Mouse (Mus musculus) hindbrain, embryonic 14.5 days (tissue): ENCODE data around the gene Rhcg. TPM values are rescaled to one million over a fixed set of nuclear protein-coding genes. Genes with fewer than 3 reads are reported as not detected.

Source experiments
- ATAC-seq: fragments of 200-750 bp; cut with Nextera tagmentation; 2 replicates; pipeline ENCODE4 v1.8.0; 2017; ENCODE audit warnings: moderate number of reproducible peaks, mild to moderate bottlenecking, moderate TSS enrichment, moderate library complexity; ENCODE audit not compliant: low FRiP score
- DNase-seq: peaks from one replicate; pipeline ENCODE4 v3.0.0-alpha.2; 2015; ENCODE audit warnings: low spot score
- H3K27ac ChIP-seq: fragments of 300-500 bp; sonication (generic); 2 replicates; pipeline ENCODE4 v1.5.1; 2014; ENCODE audit warnings: mild to moderate bottlenecking, moderate library complexity
- H3K27me3 ChIP-seq: fragments of 300-500 bp; sonication (generic); 2 replicates; pipeline ENCODE4 v1.6.1; 2014; ENCODE audit warnings: mild to moderate bottlenecking, low read length, mixed read lengths; ENCODE audit not compliant: control insufficient read depth, insufficient read depth
- H3K36me3 ChIP-seq: fragments of 300-500 bp; sonication (generic); replicated peaks from 2 replicates; pipeline ENCODE4 v1.6.1; 2014; ENCODE audit not compliant: control insufficient read depth, insufficient read depth
- H3K4me1 ChIP-seq: fragments of 300-500 bp; sonication (generic); replicated peaks from 2 replicates; pipeline ENCODE4 v1.6.1; 2014; ENCODE audit warnings: antibody characterized with exemption, low read length, mixed read lengths; ENCODE audit not compliant: control insufficient read depth, insufficient read depth
- H3K4me2 ChIP-seq: fragments of 300-500 bp; sonication (generic); replicated peaks from 2 replicates; pipeline ENCODE4 v1.6.1; 2014; ENCODE audit warnings: mild to moderate bottlenecking, moderate library complexity
- H3K4me3 ChIP-seq: fragments of 300-500 bp; sonication (generic); replicated peaks from 2 replicates; pipeline ENCODE4 v1.5.1; 2014; ENCODE audit warnings: mild to moderate bottlenecking, low read length
- H3K9ac ChIP-seq: fragments of 300-500 bp; sonication (generic); 2 replicates; pipeline ENCODE4 v1.6.1; 2014
- H3K9me3 ChIP-seq: fragments of 300-500 bp; sonication (generic); 2 replicates; pipeline ENCODE4 v1.6.1; 2016; ENCODE audit warnings: low read length; ENCODE audit not compliant: control insufficient read depth
- WGBS: fragments of 180-500 bp; shearing (Covaris S2); extraction: QIAGEN DNeasy Blood & Tissue Kit; methylation state at CpG from one replicate; pipeline ENCODE4 v1.1.7; 2014; 5-methylcytosine and 5-hydroxymethylcytosine counted together
- polyA plus RNA-seq: library from polyadenylated mRNA; unstranded; fragments of >200 nt; fragmentation: Nextera tagmentation; extraction: Ambion mirVana; gene quantifications from 2 replicates; pipeline ENCODE4 v1.2.1, GENCODE M21; 2014

Rhcg gene
- polyA plus RNA-seq, 1 experiment from 2014 or later: 5.0 TPM

GRCm38 (mm10) chr7:79631773-79632348, 14.4 kb upstream of the Rhcg start:
- H3K9me3 ChIP-seq: no peaks in the 10 kb centered on the region
- no peak overlapping the region for H3K4me3 ChIP-seq
- no peak overlapping the region for H3K9ac ChIP-seq
- H3K36me3 ChIP-seq: no peaks in the 10 kb centered on the region
- H3K4me2 ChIP-seq: no peak overlapping the region
- H3K27me3 ChIP-seq: no peaks in the 10 kb centered on the region
- no peak overlapping the region for H3K27ac ChIP-seq
- 31% methylated on average over 12 of the region's 13 CpGs for WGBS
- H3K4me1 ChIP-seq: no peaks in the 10 kb centered on the region
- no peak for DNase-seq
- no peak for ATAC-seq

DNA sequence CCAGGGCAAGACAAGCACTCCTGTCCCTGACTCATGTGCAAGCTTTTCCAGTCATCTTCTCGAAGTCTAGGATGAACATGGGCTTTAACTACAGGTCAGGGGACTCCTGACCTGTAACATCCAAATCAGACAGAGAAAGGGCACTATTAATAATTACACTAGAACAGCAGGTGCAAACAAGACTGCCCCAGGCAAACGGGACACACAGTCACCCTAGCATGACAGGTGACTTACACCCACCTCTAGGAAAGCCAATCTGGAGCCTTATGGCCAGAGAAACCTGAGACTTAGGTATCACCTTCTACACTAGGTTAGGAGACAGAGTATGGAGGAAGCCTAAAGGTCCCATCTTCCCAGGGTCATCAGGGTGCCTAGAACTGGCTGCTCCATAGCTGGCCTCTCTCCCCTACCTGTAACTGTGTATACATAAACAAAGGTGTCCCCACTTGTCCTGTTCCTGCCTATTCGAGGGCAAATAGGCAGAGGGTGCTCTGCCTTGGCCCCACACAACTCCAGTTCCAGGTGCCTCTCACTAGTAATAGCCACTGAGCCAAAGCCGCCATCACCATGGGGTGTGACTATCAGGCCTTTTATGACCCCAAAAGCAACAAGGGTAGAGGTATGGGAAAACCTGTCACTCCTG, 10.9 kb upstream of the Rhcg start:
- H3K27ac ChIP-seq: no peak overlapping the region
- DNase-seq: no peak
- no peak overlapping the region for H3K4me2 ChIP-seq
- ATAC-seq: no peak
- no peaks in the 10 kb centered on the region for H3K4me1 ChIP-seq
- H3K9me3 ChIP-seq: no peaks in the 10 kb centered on the region
- no peak overlapping the region for H3K9ac ChIP-seq
- no peaks in the 10 kb centered on the region for H3K36me3 ChIP-seq
- WGBS: 77% methylated on average over 4 of the region's 4 CpGs
- H3K4me3 ChIP-seq: no peak overlapping the region
- no peaks in the 10 kb centered on the region for H3K27me3 ChIP-seq

- DNase-seq (no peak), ATAC-seq (no peak)
- H3K4me3 ChIP-seq: no peak overlapping the region
- H3K4me2 ChIP-seq: no peak overlapping the region
- H3K9me3 ChIP-seq: no peaks in the 10 kb centered on the region
- no peak overlapping the region for H3K9ac ChIP-seq
- 77% methylated on average over 5 of the region's 5 CpGs for WGBS
- no peaks in the 10 kb centered on the region for H3K36me3 ChIP-seq
- H3K27me3 ChIP-seq: no peaks in the 10 kb centered on the region
- H3K27ac ChIP-seq: no peak overlapping the region
- H3K4me1 ChIP-seq: no peaks in the 10 kb centered on the region
These were observed 8.7 kb upstream of the Rhcg start for GRCm38 (mm10) chr7:79626170-79626569.

- WGBS: 64% methylated on average over 8 of the region's 8 CpGs
- ATAC-seq (no peak), DNase-seq (no peak)
- no peaks in the 10 kb centered on the region for H3K4me1 ChIP-seq
- no peak overlapping the region for H3K4me3 ChIP-seq
- no peak overlapping the region for H3K9ac ChIP-seq
- H3K27ac ChIP-seq: no peak overlapping the region
- peaks cover 7% of the 10 kb centered on the region for H3K27me3 ChIP-seq
- H3K36me3 ChIP-seq: no peaks in the 10 kb centered on the region
- no peak overlapping the region for H3K4me2 ChIP-seq
- H3K9me3 ChIP-seq: no peaks in the 10 kb centered on the region
These were observed 5.6 kb upstream of the Rhcg start for GRCm38 (mm10) chr7:79623086-79623485.

- Histone ChIP-seq H3K4me2 (no peak overlapping the region), H3K27me3 (peaks cover 39% of the 10 kb centered on the region), H3K9ac (no peak overlapping the region), H3K4me1 (0 out of 2 replicates have a peak, but pooled peaks cover 4% of the 10 kb centered on the region), H3K9me3 (no peaks in the 10 kb centered on the region), H3K36me3 (no peaks in the 10 kb centered on the region), H3K4me3 (no peak overlapping the region), H3K27ac (no peak overlapping the region)
- ATAC-seq (no peak), DNase-seq (no peak)
- WGBS: 76% methylated on average over 4 of the region's 4 CpGs
These were observed 2.0 kb upstream of the Rhcg start for GRCm38 (mm10) chr7:79619493-79619892.

GRCm38 (mm10) chr7:79615941-79616340, 1.5 kb downstream of the Rhcg start:
- Histone ChIP-seq H3K36me3 (no peaks in the 10 kb centered on the region), H3K4me2 (no peak overlapping the region), H3K9ac (no peak overlapping the region), H3K27ac (no peak overlapping the region), H3K4me1 (0 out of 2 replicates have a peak, but pooled peaks cover 4% of the 10 kb centered on the region), H3K9me3 (no peaks in the 10 kb centered on the region), H3K4me3 (no peak overlapping the region), H3K27me3 (peaks cover 39% of the 10 kb centered on the region)
- WGBS: 52% methylated on average over 1 of the region's 1 CpGs
- ATAC-seq (no peak), DNase-seq (no peak)

GRCm38 (mm10) chr7:79615008-79615407, 2.4 kb downstream of the Rhcg start:
- 0 out of 2 replicates have a peak, but pooled peaks cover 4% of the 10 kb centered on the region for H3K4me1 ChIP-seq
- H3K36me3 ChIP-seq: no peaks in the 10 kb centered on the region
- no peak overlapping the region for H3K9ac ChIP-seq
- WGBS: 85% methylated on average over 4 of the region's 4 CpGs
- ATAC-seq (no peak), DNase-seq (no peak)
- H3K4me2 ChIP-seq: no peak overlapping the region
- H3K27ac ChIP-seq: no peak overlapping the region
- no peaks in the 10 kb centered on the region for H3K9me3 ChIP-seq
- no peak overlapping the region for H3K4me3 ChIP-seq
- peaks cover 39% of the 10 kb centered on the region for H3K27me3 ChIP-seq

- H3K9me3 ChIP-seq: no peaks in the 10 kb centered on the region
- no peak for DNase-seq
These were observed 4.1 kb downstream of the Rhcg start for GRCm38 (mm10) chr7:79613314-79613713.

GRCm38 (mm10) chr7:79612783-79613182, 4.7 kb downstream of the Rhcg start:
- no peaks in the 10 kb centered on the region for H3K9me3 ChIP-seq
- peaks cover 29% of the 10 kb centered on the region for H3K27me3 ChIP-seq
- no peak overlapping the region for H3K27ac ChIP-seq
- no peak overlapping the region for H3K4me2 ChIP-seq
- no peak overlapping the region for H3K4me3 ChIP-seq
- no peak; the same call in 1 of the 2 replicates for ATAC-seq
- no peak for DNase-seq
- WGBS: 14% methylated on average over 6 of the region's 6 CpGs
- H3K36me3 ChIP-seq: no peaks in the 10 kb centered on the region
- H3K4me1 ChIP-seq: peaks cover 10% of the 10 kb centered on the region; the same call in 1 of the 2 replicates
- no peak overlapping the region for H3K9ac ChIP-seq

More at GRCm38 (mm10) chr7:79613314-79613713, 4.1 kb downstream of the Rhcg start:
- Histone ChIP-seq H3K4me3 (no peak overlapping the region), H3K36me3 (no peaks in the 10 kb centered on the region), H3K27me3 (peaks cover 34% of the 10 kb centered on the region), H3K27ac (no peak overlapping the region), H3K9ac (no peak overlapping the region), H3K4me2 (no peak overlapping the region), H3K4me1 (peaks cover 10% of the 10 kb centered on the region; the same call in 1 of the 2 replicates)
- no peak for ATAC-seq
- WGBS: 66% methylated on average over 11 of the region's 11 CpGs
